Mouse (Mus musculus): ENCODE measurements at regions not wholly inside any gene's neighbourhood (a gene's known extent, or its start where the extent isn't known, plus 50 kb on each side); places are given as distances from the start of the nearest gene placed in this dataset.

- no peak for TF ChIP-seq HCFC1 (IDR thresholded peaks at IDR 0.05; ENCODE audit: low read depth, low read length)
- no peak for TF ChIP-seq MEF2A (IDR thresholded peaks at IDR 0.05; ENCODE audit: extremely low read depth, insufficient replicate concordance, low read depth, low read length, poor library complexity, severe bottlenecking)
- no peak for TF ChIP-seq SMC3 (IDR thresholded peaks at IDR 0.05; ENCODE audit: low read depth, low read length)
- no peak for TF ChIP-seq GABPA (IDR thresholded peaks at IDR 0.05; ENCODE audit: low read depth, low read length)
- TF ChIP-seq POLR2A (IDR thresholded peaks at IDR 0.05; ENCODE audit: control insufficient read depth in 1 of 2, insufficient read depth in 1 of 2, low read depth in 1 of 2, low read length in 2 of 2, poor library complexity in 1 of 2): no peak
Measured at GRCm38 (mm10) chr15:96170986-96171769, 116.1 kb upstream of the Arid2 start (continued).

- H3K27ac ChIP-seq (ENCODE audit: control insufficient read depth, low read depth, low read length): no peak overlapping the region
- peaks cover 0 to 8% of the 10 kb centered on the region in 2 experiments; a peak in 2 of 4 replicates for H3K36me3 ChIP-seq (ENCODE audit: control insufficient read depth in 1 of 2, insufficient read depth in 2 of 2, low read length in 2 of 2)
- H3K79me2 ChIP-seq (ENCODE audit: control insufficient read depth, insufficient read depth, low read length, poor library complexity): no peaks in the 10 kb centered on the region
- H3K27me3 ChIP-seq (ENCODE audit: control insufficient read depth in 1 of 2, insufficient read depth in 2 of 2, low read length in 2 of 2): no peaks in the 10 kb centered on the region; a peak in 1 of 4 replicates
- no peak for DNase-seq (ENCODE audit: low read depth, low spot score)
- TF ChIP-seq EP300 (IDR thresholded peaks at IDR 0.05; ENCODE audit: low read depth in 1 of 2, low read length in 2 of 2): no peak
- no peak for TF ChIP-seq JUND (IDR thresholded peaks at IDR 0.05; ENCODE audit: low read depth, low read length)
- TF ChIP-seq GABPA (IDR thresholded peaks at IDR 0.05; ENCODE audit: low read depth, low read length): no peak
- no peak for TF ChIP-seq SMC3 (IDR thresholded peaks at IDR 0.05; ENCODE audit: low read depth, low read length)
- TF ChIP-seq ETS1 (IDR thresholded peaks at IDR 0.05; ENCODE audit: low read depth, low read length): no peak
- no peak for TF ChIP-seq ELF1 (IDR thresholded peaks at IDR 0.05; ENCODE audit: low read depth, low read length)
- TF ChIP-seq MXI1 (IDR thresholded peaks at IDR 0.05; ENCODE audit: low read depth, low read length): no peak
- no peak for TF ChIP-seq TBP (IDR thresholded peaks at IDR 0.05; ENCODE audit: low read depth, low read length)
- TF ChIP-seq ZMIZ1 (IDR thresholded peaks at IDR 0.05; ENCODE audit: low read depth, low read length): no peak
- no peak for TF ChIP-seq ZKSCAN1 (IDR thresholded peaks at IDR 0.05; ENCODE audit: low read depth, low read length)
- TF ChIP-seq TAL1 (IDR thresholded peaks at IDR 0.05; ENCODE audit: low read length): no peak
- TF ChIP-seq RAD21 (IDR thresholded peaks at IDR 0.05; ENCODE audit: low read depth, low read length): no peak
- no peak for TF ChIP-seq MEF2A (IDR thresholded peaks at IDR 0.05; ENCODE audit: extremely low read depth, insufficient replicate concordance, low read depth, low read length, poor library complexity, severe bottlenecking)
- no peak for TF ChIP-seq UBTF (IDR thresholded peaks at IDR 0.05; ENCODE audit: borderline replicate concordance, insufficient read depth, low read depth, low read length)
- H3K9ac ChIP-seq (ENCODE audit: control insufficient read depth, low read depth, low read length, poor library complexity, severe bottlenecking): no peak overlapping the region
- H3K4me1 ChIP-seq (ENCODE audit: control insufficient read depth in 1 of 2, insufficient read depth in 2 of 2, low read length in 2 of 2): peaks cover 2 to 10% of the 10 kb centered on the region in 2 experiments; a peak in 2 of 4 replicates
- no peak overlapping the region for H3K4me3 ChIP-seq (ENCODE audit: control insufficient read depth in 1 of 2, insufficient read depth in 1 of 2, low read depth in 2 of 2, low read length in 2 of 2)
- no peaks in the 10 kb centered on the region for H3K9me3 ChIP-seq (replicated peaks; ENCODE audit: insufficient read depth, low read length)
Measured at GRCm38 (mm10) chr15:96177911-96178310, 109.4 kb upstream of the Arid2 start.

Data from MEL (cell line).